Mouse (Mus musculus) liver, embryonic 11.5 days (tissue): ENCODE results near the gene 4933427I04Rik. TPM values are rescaled to one million over a fixed set of nuclear protein-coding genes. Genes with fewer than 3 reads are reported as not detected.

Experiments
- ATAC-seq: fragments of 200-750 bp; cut with Nextera tagmentation; replicated peaks from 2 replicates; pipeline ENCODE4 v1.8.0; 2017; ENCODE audit warnings: moderate number of reproducible peaks, mild to moderate bottlenecking, moderate TSS enrichment, moderate library complexity; ENCODE audit not compliant: low FRiP score
- DNase-seq: peaks from one replicate; pipeline ENCODE4 v3.0.0-alpha.2; 2017; ENCODE audit warnings: low spot score
- H3K27ac ChIP-seq: fragments of 300-500 bp; sonication (generic); 2 replicates; pipeline ENCODE4 v1.5.1; 2014; ENCODE audit warnings: mild to moderate bottlenecking, low read depth, low read length, control low read depth
- H3K27me3 ChIP-seq: fragments of 300-500 bp; sonication (generic); replicated peaks from 2 replicates; pipeline ENCODE4 v1.6.1; 2014; ENCODE audit warnings: low read length, mixed read lengths; ENCODE audit not compliant: control insufficient read depth, insufficient read depth
- H3K36me3 ChIP-seq: fragments of 300-500 bp; sonication (generic); 2 replicates; pipeline ENCODE4 v1.6.1; 2014; ENCODE audit warnings: mild to moderate bottlenecking, low read length, moderate library complexity, mixed read lengths; ENCODE audit not compliant: control insufficient read depth, insufficient read depth
- H3K4me1 ChIP-seq: fragments of 300-500 bp; sonication (generic); replicated peaks from 2 replicates; pipeline ENCODE4 v1.6.1; 2014; ENCODE audit warnings: low read length, mixed read lengths; ENCODE audit not compliant: control insufficient read depth, insufficient read depth
- H3K4me2 ChIP-seq: fragments of 300-500 bp; sonication (generic); 2 replicates; pipeline ENCODE4 v1.6.1; 2014; ENCODE audit warnings: mild to moderate bottlenecking, control low read depth, moderate library complexity
- H3K4me3 ChIP-seq: fragments of 300-500 bp; sonication (generic); 2 replicates; pipeline ENCODE4 v1.5.1; 2014; ENCODE audit warnings: low read depth, low read length, control low read depth
- H3K9ac ChIP-seq: fragments of 300-500 bp; sonication (generic); 2 replicates; pipeline ENCODE4 v1.6.1; 2014; ENCODE audit warnings: low read depth, low read length, control low read depth
- H3K9me3 ChIP-seq: fragments of 300-500 bp; sonication (generic); 2 replicates; pipeline ENCODE4 v1.6.1; 2016; ENCODE audit warnings: low read length, inconsistent platforms, mixed read lengths; ENCODE audit not compliant: control insufficient read depth
- WGBS: fragments of 180-500 bp; shearing (Covaris S2); extraction: QIAGEN DNeasy Blood & Tissue Kit; methylation state at CpG from one replicate; pipeline ENCODE4 v1.1.7; 2014; 5-methylcytosine and 5-hydroxymethylcytosine counted together
- polyA plus RNA-seq: library from polyadenylated mRNA; unstranded; fragments of >200 nt; fragmentation: Nextera tagmentation; extraction: Ambion mirVana; gene quantifications from 2 replicates; pipeline ENCODE4 v1.2.1, GENCODE M21; 2014

The 4933427I04Rik gene
- polyA plus RNA-seq, 1 experiment from 2014 or later, result 0.07 TPM

DNA sequence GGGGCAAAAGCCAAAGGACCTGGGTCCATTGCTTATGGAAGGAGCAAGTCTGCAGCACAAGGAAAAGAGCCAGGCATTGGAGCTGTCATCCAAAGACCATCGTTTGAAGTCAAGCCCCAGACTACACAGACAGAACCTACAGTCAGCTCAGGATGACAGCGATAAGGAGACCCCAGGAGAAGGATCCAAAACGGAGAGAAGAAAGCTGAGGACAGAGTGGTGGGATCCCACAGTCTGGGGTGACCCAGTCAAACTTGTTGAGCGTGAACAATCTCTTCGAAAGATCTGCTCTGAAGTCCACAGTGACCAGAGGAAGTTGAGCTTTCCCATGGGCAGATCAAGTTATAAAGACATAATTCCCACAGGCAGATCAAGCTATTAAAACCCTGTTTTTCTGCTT lies 1.1 kb downstream of the 4933427I04Rik start:
- Histone ChIP-seq H3K4me2 (no peak overlapping the region), H3K27me3 (no peaks in the 10 kb centered on the region), H3K9ac (no peak overlapping the region), H3K36me3 (no peaks in the 10 kb centered on the region), H3K9me3 (no peaks in the 10 kb centered on the region), H3K4me3 (no peak overlapping the region), H3K4me1 (no peaks in the 10 kb centered on the region), H3K27ac (no peak overlapping the region)
- WGBS, result 74% methylated on average over 5 of the region's 5 CpGs
- ATAC-seq (no peak), DNase-seq (no peak)

DNA sequence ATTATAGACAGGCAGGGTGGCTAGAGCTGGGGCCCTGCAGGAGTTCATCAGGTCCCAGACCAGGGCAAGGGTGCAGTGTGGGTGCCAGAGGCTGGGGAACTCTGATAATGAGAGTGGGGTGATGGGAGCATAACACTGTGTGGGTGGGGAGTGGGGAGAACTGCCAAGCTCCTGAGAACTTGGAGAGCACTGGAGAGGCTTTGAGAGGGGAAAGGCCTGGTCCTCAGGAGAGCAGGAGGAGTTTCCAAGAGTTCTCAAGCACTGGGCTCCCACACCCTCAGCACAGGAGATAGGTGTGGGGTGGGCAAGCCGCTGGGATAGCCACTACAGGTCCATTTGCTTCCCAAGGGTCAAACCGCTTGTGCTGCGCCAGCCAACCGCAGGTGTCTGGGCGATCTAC lies 34.2 kb downstream of the 4933427I04Rik start:
- Histone ChIP-seq H3K36me3 (no peaks in the 10 kb centered on the region), H3K27me3 (no peaks in the 10 kb centered on the region)

DNA sequence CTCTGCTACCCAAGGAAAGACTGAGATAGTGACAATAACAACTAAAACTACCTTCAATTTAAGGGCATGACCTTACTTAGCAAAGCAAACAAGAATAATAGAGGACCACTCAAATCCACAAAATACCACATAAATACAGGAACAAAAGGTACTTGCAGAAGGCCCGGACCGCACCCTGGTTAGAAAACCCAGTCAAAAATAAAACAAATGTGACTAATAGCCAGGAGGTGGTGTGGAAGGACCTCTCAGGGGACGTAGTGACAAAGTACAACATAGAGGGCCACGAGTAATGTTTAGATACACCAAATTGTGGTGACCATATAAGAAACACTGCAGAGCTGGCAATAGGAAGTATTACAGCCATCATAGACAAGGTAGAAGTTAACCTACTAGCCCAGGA lies 34.8 kb downstream of the 4933427I04Rik start:
- H3K27me3 ChIP-seq, result no peaks in the 10 kb centered on the region
- DNase-seq (no peak), ATAC-seq (no peak)
- WGBS, result 82% methylated on average over 4 of the region's 4 CpGs
- H3K9me3 ChIP-seq, result no peaks in the 10 kb centered on the region
- H3K9ac ChIP-seq, result no peak overlapping the region
- no peaks in the 10 kb centered on the region for H3K4me1 ChIP-seq
- H3K36me3 ChIP-seq, result no peaks in the 10 kb centered on the region
- H3K4me3 ChIP-seq, result no peak overlapping the region
- H3K27ac ChIP-seq, result no peak overlapping the region
- H3K4me2 ChIP-seq, result no peak overlapping the region

More for the DNA sequence above, 34.2 kb downstream of the 4933427I04Rik start:
- DNase-seq, result no peak
- 82% methylated on average over 5 of the region's 5 CpGs for WGBS
- Histone ChIP-seq H3K4me1 (no peaks in the 10 kb centered on the region), H3K9me3 (no peaks in the 10 kb centered on the region), H3K9ac (no peak overlapping the region), H3K4me3 (no peak overlapping the region), H3K4me2 (no peak overlapping the region), H3K27ac (no peak overlapping the region)
- ATAC-seq, result no peak

DNA sequence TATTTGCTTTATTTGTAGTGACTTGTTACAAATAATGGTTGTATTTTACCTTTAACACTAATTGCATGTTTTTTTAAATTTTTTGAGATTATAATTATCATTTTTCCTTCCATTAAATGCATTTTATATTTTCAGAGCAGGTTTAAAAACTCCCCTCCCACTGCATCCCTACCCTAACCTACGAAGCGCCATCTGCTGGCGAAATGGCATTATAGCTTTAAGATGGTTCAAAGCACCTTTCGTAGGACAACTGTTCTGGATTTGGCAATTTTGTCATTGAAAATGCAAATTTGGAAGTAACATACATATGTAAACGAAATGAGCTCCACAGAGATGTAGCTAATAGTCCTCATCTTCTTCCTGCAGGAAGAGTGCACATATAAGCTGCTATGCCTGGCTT lies 39.2 kb downstream of the 4933427I04Rik start:
- H3K9ac ChIP-seq, result no peak overlapping the region
- no peaks in the 10 kb centered on the region for H3K36me3 ChIP-seq
- H3K4me1 ChIP-seq, result peaks cover 1% of the 10 kb centered on the region
- no peaks in the 10 kb centered on the region for H3K9me3 ChIP-seq
- DNase-seq (no peak), ATAC-seq (no peak)
- no peak overlapping the region for H3K4me3 ChIP-seq
- no peaks in the 10 kb centered on the region for H3K27me3 ChIP-seq
- WGBS, result 14% methylated on average over 5 of the region's 5 CpGs
- H3K27ac ChIP-seq, result no peak overlapping the region
- H3K4me2 ChIP-seq, result no peak overlapping the region

- H3K9ac ChIP-seq, result no peak overlapping the region
- H3K4me1 ChIP-seq, result peaks cover 11% of the 10 kb centered on the region
- H3K27ac ChIP-seq, result peak overlapping the region; percentile 5; the same call in 1 of the 2 replicates
- H3K4me2 ChIP-seq, result no peak overlapping the region
- ATAC-seq, result no peak
- DNase-seq, result no peak
- H3K27me3 ChIP-seq, result no peaks in the 10 kb centered on the region
- WGBS, result 81% methylated on average over 3 of the region's 3 CpGs
- H3K36me3 ChIP-seq, result no peaks in the 10 kb centered on the region
- H3K4me3 ChIP-seq, result no peak overlapping the region
- H3K9me3 ChIP-seq, result no peaks in the 10 kb centered on the region
Measured at GRCm38 (mm10) chr4:123903432-123903831, 44.0 kb downstream of the 4933427I04Rik start.

- Histone ChIP-seq H3K4me1 (peaks cover 11% of the 10 kb centered on the region), H3K4me3 (peak within 1 kb of the TSS; percentile 85), H3K4me2 (peak within 1 kb of the TSS; percentile 72), H3K9ac (peak within 1 kb of the TSS; percentile 88), H3K36me3 (peaks cover 2% of the 10 kb centered on the region; the same call in 1 of the 2 replicates), H3K9me3 (no peaks in the 10 kb centered on the region), H3K27ac (peak within 1 kb of the TSS; percentile 82), H3K27me3 (no peaks in the 10 kb centered on the region)
- ATAC-seq (peak; percentile 100), DNase-seq (peak; percentile 99)
- WGBS, result under 1% methylated on average over 49 of the region's 49 CpGs
Measured at GRCm38 (mm10) chr4:123904333-123905125, 45.0 kb downstream of the 4933427I04Rik start, which contains the start of gene Mycbp. TSS of gene Mycbp (plus strand) at chr4:123904832.

- WGBS, result under 1% methylated on average over 53 of the region's 53 CpGs
- H3K4me2 ChIP-seq, result peak overlapping the region; percentile 72
- DNase-seq, result no peak
- peak overlapping the region; percentile 82 for H3K27ac ChIP-seq
- H3K4me3 ChIP-seq, result peak overlapping the region; percentile 85
- H3K4me1 ChIP-seq, result peaks cover 11% of the 10 kb centered on the region
- ATAC-seq, result peak; percentile 59
- peaks cover 2% of the 10 kb centered on the region; the same call in 1 of the 2 replicates for H3K36me3 ChIP-seq
- H3K27me3 ChIP-seq, result no peaks in the 10 kb centered on the region
- H3K9ac ChIP-seq, result peak overlapping the region; percentile 88
- no peaks in the 10 kb centered on the region for H3K9me3 ChIP-seq
Measured at GRCm38 (mm10) chr4:123905126-123905668, 45.7 kb downstream of the 4933427I04Rik start.

- H3K4me1 ChIP-seq, result peaks cover 4% of the 10 kb centered on the region; the same call in 1 of the 2 replicates
- H3K36me3 ChIP-seq, result peaks cover 5% of the 10 kb centered on the region
- no peaks in the 10 kb centered on the region for H3K27me3 ChIP-seq
- no peak for ATAC-seq
- H3K4me2 ChIP-seq, result no peak overlapping the region
- WGBS, result 86% methylated on average over 4 of the region's 4 CpGs
- no peak overlapping the region for H3K4me3 ChIP-seq
- no peak overlapping the region for H3K27ac ChIP-seq
- no peak for DNase-seq
- H3K9me3 ChIP-seq, result no peaks in the 10 kb centered on the region
- no peak overlapping the region for H3K9ac ChIP-seq
Measured at GRCm38 (mm10) chr4:123911503-123911902, 52.0 kb downstream of the 4933427I04Rik start.
